Mouse (Mus musculus): ENCODE results near the gene Sult1a1. TPM values are rescaled to one million over a fixed set of nuclear protein-coding genes. Genes with fewer than 3 reads are reported as not detected.

The Sult1a1 gene
- polyA plus RNA-seq, 1 experiment = 8.5 TPM

DNA sequence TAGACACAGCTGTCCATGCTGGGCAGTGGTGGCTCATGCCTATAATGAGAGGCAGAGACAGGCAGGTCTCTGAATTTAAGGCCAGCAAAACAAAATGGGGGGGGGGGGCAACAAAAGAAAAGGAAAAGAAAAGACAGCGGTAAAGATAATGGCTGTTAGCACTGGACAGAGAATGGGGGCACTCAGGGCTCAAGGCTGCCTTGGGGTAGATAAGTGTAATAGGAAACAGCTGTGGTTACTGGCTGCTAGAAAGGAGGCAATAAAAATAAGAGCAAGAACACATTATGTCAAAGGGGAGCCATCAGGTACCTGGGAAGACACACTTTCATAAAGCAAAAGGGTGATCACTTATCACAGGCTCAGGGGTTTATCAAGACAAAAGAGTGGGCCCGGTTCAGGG is 43.8 kb downstream of the Sult1a1 start:
- 44% methylated on average over 2 of the region's 2 CpGs for WGBS
- DNase-seq (ENCODE audit: low read depth, low spot score) = no peak

DNA sequence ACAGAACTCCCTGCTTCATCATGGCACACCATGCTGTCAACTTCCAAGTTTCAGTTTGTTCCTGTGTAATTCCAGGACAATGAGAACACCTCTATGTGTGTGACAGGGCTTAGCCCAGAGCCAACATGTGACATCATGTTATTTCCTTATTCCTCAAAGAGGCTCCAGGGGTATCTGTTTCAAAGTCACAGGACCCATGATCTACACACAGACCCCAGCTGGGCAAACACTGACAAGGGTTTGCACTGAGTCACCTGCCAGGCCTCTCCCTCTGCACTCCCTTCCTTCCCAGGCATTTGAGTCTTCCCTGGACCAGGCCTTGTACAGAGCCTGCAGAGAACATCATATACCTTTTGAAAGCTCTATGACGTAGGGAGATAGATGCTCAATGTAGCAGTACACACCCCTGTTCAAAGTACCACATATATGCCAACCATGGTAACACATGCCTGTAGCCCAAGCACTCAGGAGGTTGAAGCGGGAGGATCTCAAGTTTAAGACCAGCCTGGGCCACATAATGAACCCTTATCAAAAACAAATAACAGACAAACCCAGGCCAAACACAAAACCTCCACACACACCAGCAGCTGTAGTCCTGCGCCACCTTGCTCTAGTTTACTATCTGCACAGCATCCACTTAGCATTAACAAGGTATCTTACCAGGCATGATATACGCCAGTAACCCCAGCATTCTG is 45.3 kb downstream of the Sult1a1 start, which contains the start of gene Nupr1:
TSS of gene Nupr1 (minus strand) at position 38 of the 695 bp plus-strand sequence.
- 46% methylated on average over 4 of the region's 4 CpGs for WGBS
- no peak for DNase-seq (ENCODE audit: low read depth, low spot score)

DNA sequence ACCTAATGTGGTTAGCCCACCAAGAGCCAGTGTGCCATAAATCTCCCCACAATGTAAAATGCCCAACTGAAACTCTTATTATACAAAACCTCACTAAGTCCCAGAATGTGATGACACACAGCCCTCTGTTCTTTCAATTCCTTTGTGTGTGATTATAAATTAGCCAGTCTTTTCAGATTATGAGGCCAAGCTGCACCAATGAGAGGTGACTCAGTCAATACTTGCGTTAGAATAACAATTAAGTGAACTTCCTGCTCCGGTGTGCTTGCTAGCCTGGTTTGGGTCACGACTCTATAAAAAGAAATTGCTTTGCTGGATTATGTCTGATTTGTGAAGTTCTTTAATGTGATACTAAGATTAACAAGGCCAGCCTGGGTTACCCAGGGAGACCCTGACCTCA is 46.3 kb downstream of the Sult1a1 start:
- no peak for DNase-seq (ENCODE audit: low read depth, low spot score)
- WGBS = 12% methylated on average over 3 of the region's 3 CpGs

DNA sequence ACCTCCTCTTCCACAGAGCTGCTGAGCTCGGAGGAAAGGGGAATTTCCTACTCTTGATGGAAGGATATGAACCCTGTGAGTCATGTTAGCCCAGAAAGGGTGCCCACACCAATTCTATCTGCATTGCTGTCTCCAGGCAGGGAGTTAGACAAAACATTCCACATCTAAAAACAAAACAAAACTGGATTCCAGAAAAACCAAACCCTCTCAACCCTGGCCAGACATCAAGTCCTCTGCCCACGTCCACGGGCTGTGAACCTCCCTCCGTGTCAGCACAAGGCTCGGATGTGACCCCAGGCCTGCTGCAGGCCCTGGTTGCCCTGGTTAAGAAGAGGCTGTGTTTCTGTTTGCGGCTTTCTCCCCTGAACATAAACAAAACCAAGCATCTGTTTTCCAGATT is 48.1 kb downstream of the Sult1a1 start:
- no peak for DNase-seq (ENCODE audit: low read depth, low spot score)
- WGBS = 65% methylated on average over 6 of the region's 6 CpGs

DNA sequence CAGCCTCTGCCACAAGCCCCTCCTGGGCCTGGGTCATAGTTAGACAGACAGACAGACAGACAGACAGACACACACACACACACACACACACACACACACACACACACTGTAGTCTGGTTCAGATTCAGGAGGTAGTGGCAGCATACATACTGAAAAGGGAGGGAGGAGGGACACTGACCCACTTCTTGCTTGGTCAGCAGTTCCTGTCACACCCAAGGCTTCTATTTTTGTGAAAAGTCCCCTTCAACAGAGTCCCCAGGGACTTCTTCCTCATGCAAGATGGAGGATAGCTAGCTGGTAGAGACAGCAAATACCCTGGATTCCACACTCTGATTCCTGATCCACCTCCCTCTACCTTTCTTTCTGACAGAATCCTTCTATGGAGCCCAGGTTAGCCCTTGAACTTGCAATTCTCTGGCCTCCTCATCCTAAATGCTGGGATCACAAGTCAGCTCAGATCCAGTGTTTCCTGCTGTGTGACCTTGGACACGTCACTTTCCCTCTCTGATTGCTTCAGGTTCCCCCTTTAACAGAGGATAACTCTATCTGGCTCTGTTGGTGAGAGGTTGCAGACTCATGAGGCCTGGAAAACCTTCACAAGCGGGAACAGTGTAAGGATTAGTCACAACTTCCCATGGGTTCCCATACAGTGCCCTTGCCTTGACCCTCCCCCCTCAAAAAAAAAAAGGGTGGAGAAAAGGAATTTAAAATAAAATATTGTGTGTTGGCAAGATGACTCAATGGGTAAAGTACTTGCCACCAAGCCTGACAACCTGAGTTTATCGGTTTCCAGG is 50.2 kb downstream of the Sult1a1 start:
- 55% methylated on average over 3 of the region's 3 CpGs for WGBS
- no peak for DNase-seq (ENCODE audit: low read depth, low spot score)

DNA sequence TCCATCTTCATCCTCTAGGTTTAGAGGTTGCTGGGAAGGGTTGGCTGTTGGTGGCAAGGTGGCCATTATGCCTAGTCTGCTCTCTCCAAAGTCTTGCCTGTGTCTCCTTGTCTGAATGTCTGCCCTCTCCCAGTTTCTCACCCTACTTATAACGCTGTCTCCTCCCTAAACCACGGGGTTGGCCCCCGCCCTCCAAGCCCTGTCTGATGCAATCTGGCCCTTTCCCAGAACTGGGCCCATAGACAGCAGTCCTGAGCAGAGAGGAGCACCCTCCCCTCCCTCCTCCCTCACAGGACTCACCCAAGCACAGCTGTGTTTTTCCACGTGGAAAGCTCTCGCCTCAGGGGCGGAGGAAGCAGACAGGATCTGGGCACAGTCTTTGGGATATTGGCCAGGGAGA is 50.9 kb downstream of the Sult1a1 start:
- 4% methylated on average over 6 of the region's 6 CpGs for WGBS
- no peak for DNase-seq (ENCODE audit: low read depth, low spot score)

DNA sequence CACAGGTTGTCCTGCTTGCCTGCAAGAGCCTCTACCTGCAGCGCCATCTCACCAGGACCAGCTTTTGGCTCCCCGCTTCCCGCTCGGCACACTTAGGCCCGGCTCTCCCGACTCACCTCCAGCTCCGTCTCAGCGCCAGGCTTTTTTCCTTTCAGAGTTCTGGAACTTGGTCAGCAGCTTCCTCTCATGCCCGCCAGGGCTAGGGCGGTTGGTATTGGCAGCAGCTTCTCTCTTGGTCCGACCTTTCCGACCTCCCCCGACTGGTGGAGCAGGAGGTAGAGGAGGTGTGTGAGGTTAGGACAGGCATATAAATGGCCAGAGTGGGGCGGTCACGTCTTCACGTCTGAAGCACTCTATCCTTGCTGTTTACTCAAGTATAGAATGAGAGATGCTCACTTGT is 51.5 kb downstream of the Sult1a1 start:
- DNase-seq (ENCODE audit: low read depth, low spot score) = no peak
- WGBS = 66% methylated on average over 16 of the region's 16 CpGs

DNA sequence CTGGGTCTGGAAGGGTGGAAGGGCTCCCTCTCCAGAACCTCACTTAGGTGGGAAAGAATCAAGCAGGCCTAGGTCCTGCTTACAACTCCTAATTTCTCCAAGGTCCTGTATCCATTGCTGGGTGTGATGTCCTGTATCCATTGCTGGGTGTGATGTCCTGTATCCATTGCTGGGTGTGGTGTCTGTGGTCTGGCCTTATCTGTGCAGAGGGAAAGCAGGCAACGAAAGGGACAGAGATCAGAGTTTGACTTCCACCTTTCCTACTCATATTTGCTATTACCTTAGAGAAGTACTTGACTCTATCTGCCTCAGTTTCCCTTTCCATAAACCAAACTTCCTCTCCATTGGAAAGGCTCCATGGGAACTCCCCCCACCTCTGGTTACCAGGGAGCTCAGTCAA is 52.9 kb downstream of the Sult1a1 start:
- no peak for DNase-seq (ENCODE audit: low read depth, low spot score)
- 50% methylated on average over 1 of the region's 1 CpGs for WGBS

Other genes with a start within 250 kb of the Sult1a1 start
- 16.5 and 17.4 TPM in 2 replicates for gene Rabep2, start 247.7 kb downstream of the Sult1a1 start, polyA plus RNA-seq (2012; rRNA removed)
- gene Atp2a1, start 213.3 kb downstream of the Sult1a1 start, polyA plus RNA-seq (2012; rRNA removed) = 0.30 and 3.6 TPM in 2 replicates
- gene Sh2b1, start 201.0 kb downstream of the Sult1a1 start, polyA plus RNA-seq (2012; rRNA removed) = 43.2 and 51.9 TPM in 2 replicates
- gene Tufm, start 189.1 kb downstream of the Sult1a1 start, polyA plus RNA-seq (2012; rRNA removed) = 163 and 178 TPM in 2 replicates
- gene Atxn2l, start 173.0 kb downstream of the Sult1a1 start, polyA plus RNA-seq (2012; rRNA removed) = 63.3 and 106 TPM in 2 replicates
- gene Eif3c, start 110.0 kb downstream of the Sult1a1 start, polyA plus RNA-seq (2012; rRNA removed) = 89.5 and 103 TPM in 2 replicates
- gene Apobr, start 91.5 kb downstream of the Sult1a1 start, polyA plus RNA-seq (2012; rRNA removed) = 1.6 and 3.5 TPM in 2 replicates
- gene Cln3, start 90.6 kb downstream of the Sult1a1 start, polyA plus RNA-seq (2012; rRNA removed) = 35.0 and 37.1 TPM in 2 replicates
- 0.16 and 0.37 TPM in 2 replicates for gene Il27, start 81.5 kb downstream of the Sult1a1 start, polyA plus RNA-seq (2012; rRNA removed)
- 37.6 and 54.5 TPM in 2 replicates for gene Nupr1, start 45.6 kb downstream of the Sult1a1 start, polyA plus RNA-seq (2012; rRNA removed)
- gene Sgf29, start 27.1 kb downstream of the Sult1a1 start, polyA plus RNA-seq (2012; rRNA removed) = 27.6 and 30.2 TPM in 2 replicates
- 49.0 and 63.3 TPM in 2 replicates for gene Bola2, start 19.0 kb upstream of the Sult1a1 start, polyA plus RNA-seq (2012; rRNA removed)
- gene Slx1b, start 19.4 kb upstream of the Sult1a1 start, polyA plus RNA-seq (2012; rRNA removed) = 8.8 and 12.0 TPM in 2 replicates
- 137 and 143 TPM in 2 replicates for gene Coro1a, start 31.4 kb upstream of the Sult1a1 start, polyA plus RNA-seq (2012; rRNA removed)
- 497 and 498 TPM in 2 replicates for gene Mapk3, start 83.2 kb upstream of the Sult1a1 start, polyA plus RNA-seq (2012; rRNA removed)
- gene Gdpd3, start 89.9 kb upstream of the Sult1a1 start, polyA plus RNA-seq (2012; rRNA removed) = 32.7 and 34.4 TPM in 2 replicates
- gene Ypel3, start 100.5 kb upstream of the Sult1a1 start, polyA plus RNA-seq (2012; rRNA removed) = 84.4 and 90.5 TPM in 2 replicates
- gene Tbx6, start 105.1 kb upstream of the Sult1a1 start, polyA plus RNA-seq (2012; rRNA removed) = 0.87 and 1.6 TPM in 2 replicates
- 245 and 253 TPM in 2 replicates for gene Ppp4c, start 116.1 kb upstream of the Sult1a1 start, polyA plus RNA-seq (2012; rRNA removed)
- gene Fam57b, start 121.2 kb upstream of the Sult1a1 start, polyA plus RNA-seq (2012; rRNA removed) = 1.9 and 2.6 TPM in 2 replicates
- gene 4930451I11Rik, start 155.2 kb upstream of the Sult1a1 start, polyA plus RNA-seq (2012; rRNA removed) = not detected in 2 replicates
- not detected in 2 replicates for gene Doc2a, start 171.0 kb upstream of the Sult1a1 start, polyA plus RNA-seq (2012; rRNA removed)
- 9.4 and 13.4 TPM in 2 replicates for gene Hirip3, start 185.5 kb upstream of the Sult1a1 start, polyA plus RNA-seq (2012; rRNA removed)
- 36.5 and 39.3 TPM in 2 replicates for gene Ino80e, start 185.9 kb upstream of the Sult1a1 start, polyA plus RNA-seq (2012; rRNA removed)
- 37.8 and 51.7 TPM in 2 replicates for gene Taok2, start 208.3 kb upstream of the Sult1a1 start, polyA plus RNA-seq (2012; rRNA removed)
- 64.4 and 92.1 TPM in 2 replicates for gene Tmem219, start 246.5 kb upstream of the Sult1a1 start, polyA plus RNA-seq (2012; rRNA removed)